Mouse (Mus musculus) adrenal gland, adult 8-10 months (tissue): ENCODE measurements around the gene Gm28308. TPM values are rescaled to one million over a fixed set of nuclear protein-coding genes. Genes with fewer than 3 reads are reported as not detected.

ENCODE experiments used
- DNase-seq: peaks from one replicate; pipeline ENCODE4 v3.0.0; 2022
- total RNA-seq, 4 experiments: library from RNA; stranded (reverse); gene quantifications; 2 replicates each; pipeline ENCODE4 v1.2.4; 2022

The Gm28308 gene
- total RNA-seq, 4 experiments from 2014 or later, result 0.49 to 2.8 (median 1.4) TPM

GRCm38 (mm10) chr6:52165441-52166370, 47.4 kb downstream of the Gm28308 start:
- DNase-seq, result no peak

- DNase-seq, result no peak
These were observed 48.3 kb downstream of the Gm28308 start, which contains the start of gene Hoxa2 for GRCm38 (mm10) chr6:52164626-52165440. Gene Hoxa2, minus strand, starts transcription at chr6:52164831.

GRCm38 (mm10) chr6:52164051-52164625, 49.0 kb downstream of the Gm28308 start:
- DNase-seq, result no peak

- DNase-seq, result no peak
These were observed 49.6 kb downstream of the Gm28308 start for GRCm38 (mm10) chr6:52163366-52164031.

- no peak for DNase-seq
These were observed 50.4 kb downstream of the Gm28308 start for GRCm38 (mm10) chr6:52162611-52163365.

- no peak for DNase-seq
These were observed 51.1 kb downstream of the Gm28308 start for GRCm38 (mm10) chr6:52162093-52162380.

GRCm38 (mm10) chr6:52161336-52162092, 51.6 kb downstream of the Gm28308 start:
- DNase-seq, result no peak

GRCm38 (mm10) chr6:52160511-52161335, 52.4 kb downstream of the Gm28308 start:
- DNase-seq, result no peak

- DNase-seq, result no peak
These were observed 53.2 kb downstream of the Gm28308 start for GRCm38 (mm10) chr6:52159979-52160378.

- DNase-seq, result no peak
These were observed 53.9 kb downstream of the Gm28308 start for GRCm38 (mm10) chr6:52159164-52159761.

GRCm38 (mm10) chr6:52158276-52159051, 54.7 kb downstream of the Gm28308 start, which contains the start of gene Hoxa1:
Gene Hoxa1, minus strand, starts transcription at chr6:52158317.
- DNase-seq, result peak; percentile 84

GRCm38 (mm10) chr6:52157466-52158275, 55.5 kb downstream of the Gm28308 start:
- no peak for DNase-seq

GRCm38 (mm10) chr6:52156551-52157200, 56.5 kb downstream of the Gm28308 start:
- DNase-seq, result no peak

GRCm38 (mm10) chr6:52155471-52155870, 57.7 kb downstream of the Gm28308 start:
- no peak for DNase-seq

GRCm38 (mm10) chr6:52154044-52154443, 59.1 kb downstream of the Gm28308 start:
- DNase-seq, result no peak

GRCm38 (mm10) chr6:52153270-52153669, 59.9 kb downstream of the Gm28308 start:
- DNase-seq, result no peak
